Mouse (Mus musculus): ENCODE results near the gene Dnaic1.

Dnaic1 gene

GRCm38 (mm10) chr4:41569411-41569885, at the start of gene Dnaic1, which contains the start of gene Fam219a:
Gene Dnaic1, plus strand, starts transcription at chr4:41569775.
Gene Fam219a, minus strand, starts transcription at chr4:41569538.
- peak; percentile 96 for DNase-seq

- DNase-seq: no peak
Measured at GRCm38 (mm10) chr4:41520641-41521040, 48.9 kb upstream of the Dnaic1 start.

- DNase-seq: no peak
Measured at GRCm38 (mm10) chr4:41522136-41522535, 47.4 kb upstream of the Dnaic1 start.

DNA sequence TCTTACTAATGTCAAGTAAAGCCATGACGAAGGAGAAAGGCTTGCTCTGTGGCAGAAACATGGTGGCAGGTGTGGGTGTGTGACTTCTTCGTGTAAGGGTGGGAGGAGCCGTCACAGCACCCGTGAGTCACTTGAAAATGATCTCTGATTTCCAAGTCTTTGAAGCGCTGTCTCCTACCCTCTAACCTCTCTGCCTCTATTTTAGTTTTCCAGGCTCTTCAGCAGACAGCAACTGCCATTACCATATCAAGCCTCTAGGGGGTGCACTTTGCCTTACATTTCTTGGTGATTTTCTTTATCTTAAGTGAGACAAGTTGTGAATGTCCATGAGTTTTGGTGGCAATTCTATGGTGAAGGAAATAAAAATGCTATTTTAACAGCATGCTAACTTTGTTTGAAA, 46.8 kb upstream of the Dnaic1 start:
- peak; percentile 58 for DNase-seq

DNA sequence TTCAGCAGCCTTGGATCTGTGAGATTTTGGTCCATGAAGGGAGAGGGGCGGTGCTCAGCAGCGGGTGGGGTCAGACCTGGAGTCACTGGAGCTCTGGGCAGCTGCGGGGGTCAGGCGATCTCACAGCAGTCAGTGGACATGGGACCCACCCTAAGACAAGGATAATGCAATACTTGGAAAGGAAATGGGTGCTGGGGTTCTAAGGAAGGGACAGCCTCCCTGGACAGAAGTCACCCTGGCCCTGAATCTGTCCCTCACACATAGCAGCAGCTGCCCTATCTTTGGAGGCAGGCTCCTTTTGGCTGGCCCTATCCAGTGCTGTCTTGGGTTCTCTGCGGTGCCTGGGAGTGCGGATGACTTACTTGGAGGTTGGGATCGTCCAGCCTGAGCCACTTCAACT, 45.7 kb upstream of the Dnaic1 start:
- no peak for DNase-seq

DNA sequence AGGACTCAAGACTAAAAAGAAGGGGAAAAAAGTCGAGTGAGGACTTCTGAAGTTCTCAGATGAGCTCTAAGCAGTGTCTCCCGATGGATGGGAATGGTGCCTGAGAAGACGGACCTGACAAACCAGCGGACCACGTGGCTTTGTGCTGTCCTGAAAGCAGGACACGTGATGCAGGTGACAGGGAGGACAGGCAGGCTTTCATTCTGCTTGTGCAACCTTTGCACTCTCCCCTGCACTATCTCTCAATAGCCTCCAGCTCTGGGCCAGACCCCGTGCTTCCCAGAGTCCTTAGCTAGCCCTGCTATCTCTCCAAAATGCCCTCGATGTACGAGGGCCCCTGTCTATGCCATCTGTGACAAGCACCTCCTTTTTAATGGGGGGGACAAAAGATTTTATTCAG, 44.7 kb upstream of the Dnaic1 start:
- DNase-seq: no peak

DNA sequence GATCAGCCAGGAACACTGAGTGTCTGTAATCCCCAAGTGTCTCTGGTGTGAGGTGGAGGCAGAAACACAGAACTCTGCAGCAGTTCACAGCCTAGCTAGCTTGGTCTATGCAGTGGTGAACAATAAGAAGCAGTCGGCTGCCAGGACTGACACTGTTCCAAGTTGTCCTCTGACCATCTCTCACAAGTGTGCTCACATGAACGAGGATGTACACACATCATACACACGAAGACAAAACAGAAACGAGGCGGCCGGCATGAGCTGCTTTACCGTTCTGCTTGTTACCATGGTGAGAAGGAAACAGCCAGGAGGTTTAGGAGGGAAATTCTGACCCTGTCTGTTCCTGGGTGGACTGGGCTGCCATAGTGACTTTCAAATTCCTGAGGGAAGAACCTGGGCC, 43.0 kb upstream of the Dnaic1 start:
- no peak for DNase-seq

DNA sequence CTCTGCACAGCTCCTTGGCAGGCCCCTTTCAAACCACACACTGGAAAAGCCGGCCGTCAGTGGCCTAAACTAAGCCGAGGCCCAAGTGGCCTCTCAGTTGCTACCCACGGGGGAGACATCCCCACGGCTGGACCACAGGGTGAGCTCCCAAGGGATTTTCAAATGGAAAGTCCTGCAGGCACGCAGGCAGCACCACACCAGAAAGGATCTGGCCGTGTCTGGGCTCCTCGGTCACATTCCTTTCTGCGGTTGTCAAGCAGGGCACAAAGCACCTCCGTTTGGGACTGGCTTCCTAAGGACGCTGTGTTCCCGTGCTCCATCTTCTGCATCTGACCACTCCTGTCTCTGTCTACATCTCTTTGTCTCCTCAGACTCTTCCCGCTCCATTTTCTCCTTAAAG, 42.5 kb upstream of the Dnaic1 start:
- DNase-seq: no peak

DNA sequence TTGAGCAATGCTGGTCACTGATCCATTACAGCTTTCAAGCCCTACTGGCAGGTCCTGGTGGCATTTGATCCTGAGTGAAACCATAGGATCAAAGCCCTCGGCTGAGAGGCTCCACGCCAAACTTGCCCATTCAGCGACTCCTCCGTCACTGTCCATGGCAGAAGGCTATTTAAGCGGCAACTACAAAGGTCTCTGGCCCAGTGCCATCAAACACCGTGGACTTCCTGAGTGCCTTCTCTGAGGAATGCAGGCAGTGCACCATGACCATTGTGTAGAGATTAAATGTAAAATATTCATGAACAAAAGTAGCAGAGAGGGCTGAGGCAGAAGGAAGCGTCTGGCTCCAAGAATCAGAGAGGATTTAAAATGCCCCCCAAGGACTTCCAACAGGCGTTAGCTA, 41.6 kb upstream of the Dnaic1 start:
- DNase-seq: no peak

DNA sequence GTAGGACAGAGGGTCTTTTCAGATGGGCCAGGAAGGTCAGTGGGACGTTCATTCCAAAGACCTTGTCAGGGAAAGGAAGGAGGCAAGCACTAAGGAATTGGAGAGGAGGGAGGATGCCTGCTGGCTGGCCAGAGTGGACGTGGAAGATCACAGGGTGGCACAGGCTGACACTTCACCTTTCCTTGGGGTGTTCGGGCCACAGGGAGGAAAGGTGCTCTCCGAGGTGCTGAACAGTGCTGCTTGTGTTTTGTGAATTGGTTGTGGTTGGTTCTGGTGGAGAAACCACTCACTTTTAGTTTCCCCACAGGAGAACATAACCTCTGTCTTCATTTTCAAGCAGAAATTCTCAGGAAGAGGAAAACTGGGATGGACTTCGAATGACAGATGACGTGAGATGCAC, 37.2 kb upstream of the Dnaic1 start:
- no peak for DNase-seq

DNA sequence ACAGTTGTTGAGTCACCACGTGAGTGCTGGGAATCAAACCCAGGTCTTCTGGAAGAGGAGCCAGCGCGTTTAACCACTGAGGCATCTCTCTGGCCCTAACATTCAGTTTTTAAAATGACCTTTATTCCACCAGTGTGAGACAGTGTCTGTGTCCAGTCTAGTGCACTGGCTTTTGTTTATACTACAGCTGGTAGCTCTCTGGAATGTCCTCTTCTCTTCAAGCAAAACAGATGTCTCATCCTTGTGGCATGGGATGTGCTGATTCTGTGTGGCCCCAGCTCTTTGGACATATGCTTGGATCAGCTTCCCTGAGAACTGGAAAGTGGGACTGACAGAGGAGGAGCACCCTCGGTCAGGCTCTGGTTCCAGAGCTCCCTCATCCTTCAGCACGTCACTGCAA, 34.7 kb upstream of the Dnaic1 start:
- no peak for DNase-seq

DNA sequence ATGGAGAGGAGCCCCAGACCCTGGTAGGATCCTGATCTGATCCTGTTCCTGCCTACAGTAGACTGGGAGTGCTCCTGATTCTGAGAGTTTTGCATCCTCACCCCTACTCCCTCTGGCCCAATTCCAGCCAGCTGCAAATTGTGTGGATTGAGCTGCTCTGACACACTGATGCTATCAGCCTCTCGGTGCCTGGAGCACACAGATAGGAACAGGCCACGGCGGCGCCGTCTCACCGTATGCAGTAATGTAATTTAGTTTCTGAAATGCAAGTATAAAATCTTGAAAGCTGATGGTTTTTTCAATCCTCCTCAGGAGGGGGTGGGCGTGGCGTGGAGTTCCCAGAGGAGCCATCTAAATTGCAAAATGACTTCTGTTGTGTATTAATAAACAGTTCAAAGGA, 27.4 kb upstream of the Dnaic1 start:
- no peak for DNase-seq

GRCm38 (mm10) chr4:41545985-41546384, 23.6 kb upstream of the Dnaic1 start:
- DNase-seq: peak; percentile 37

DNA sequence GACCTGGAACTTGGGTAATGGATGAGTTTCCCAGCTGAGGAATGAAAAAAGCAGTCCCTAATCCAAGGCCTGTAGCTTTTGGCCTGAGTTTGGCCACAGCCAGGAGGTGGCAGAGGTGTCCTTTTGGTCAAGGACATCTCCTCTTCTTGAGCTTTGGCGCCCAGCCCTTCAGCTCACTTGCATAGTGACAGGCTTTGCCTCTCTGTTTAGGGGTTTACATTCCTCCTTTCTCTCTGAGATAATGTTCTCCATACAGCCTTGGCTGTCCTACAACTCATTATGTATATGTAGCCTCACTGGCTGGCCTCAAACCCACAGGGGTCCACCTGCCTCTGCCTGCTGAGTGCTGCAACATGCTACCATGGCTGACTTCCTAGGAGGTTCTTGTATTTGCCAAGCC, 22.5 kb upstream of the Dnaic1 start:
- DNase-seq: no peak

DNA sequence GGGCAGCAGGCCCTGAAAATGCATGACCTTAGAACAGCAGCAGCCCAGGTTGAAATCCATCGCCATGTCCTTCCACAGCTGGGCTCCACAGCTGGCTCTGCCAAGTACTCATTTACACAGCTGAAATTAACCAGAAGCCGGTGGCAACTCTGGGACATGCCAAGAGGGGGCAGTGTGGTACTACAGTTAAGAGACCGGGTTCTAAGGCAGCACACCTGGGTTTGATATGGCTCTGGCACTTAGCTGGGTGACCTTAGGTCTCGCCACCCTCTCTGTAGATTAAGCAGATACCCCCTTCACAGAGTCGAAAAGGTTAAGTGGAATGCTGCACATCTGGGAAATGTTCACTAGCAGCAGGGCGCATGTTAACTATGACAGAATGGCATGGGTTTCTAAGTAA, 17.0 kb upstream of the Dnaic1 start:
- peak; percentile 67 for DNase-seq

- DNase-seq: no peak
Measured at GRCm38 (mm10) chr4:41553116-41553515, 16.5 kb upstream of the Dnaic1 start.

DNA sequence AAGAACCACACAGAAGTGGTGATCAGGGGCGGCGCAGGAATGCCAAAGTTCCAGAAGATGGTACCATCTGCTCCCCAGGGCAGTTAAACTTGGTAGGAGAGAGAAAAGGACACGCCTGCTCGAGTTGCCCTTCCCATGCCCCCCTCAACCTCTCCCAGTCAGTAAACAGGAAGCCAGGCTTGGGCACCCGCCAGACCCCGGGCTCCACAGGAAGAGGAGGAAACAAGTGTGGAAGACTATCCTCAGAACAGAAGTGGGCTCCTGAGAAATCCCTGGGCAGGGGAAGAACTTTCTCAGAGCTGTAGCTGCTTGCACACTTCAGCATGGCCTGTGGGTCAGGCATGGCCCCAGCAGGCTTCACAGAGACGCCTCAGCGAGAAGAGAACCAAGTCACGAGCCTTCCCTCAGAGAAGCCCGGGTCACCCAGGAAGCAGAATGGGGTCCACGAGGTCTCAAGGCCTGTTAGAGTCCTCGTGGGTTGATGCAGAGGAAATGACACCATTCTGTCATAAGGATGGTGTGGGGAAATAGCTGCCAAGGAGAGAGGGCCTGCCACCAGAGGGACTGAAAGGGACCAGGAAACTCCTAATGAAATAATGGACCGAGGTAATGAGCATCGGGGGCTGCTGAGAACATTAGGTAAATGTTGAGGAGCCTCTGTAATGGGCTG, 14.4 kb upstream of the Dnaic1 start:
- DNase-seq: no peak

DNA sequence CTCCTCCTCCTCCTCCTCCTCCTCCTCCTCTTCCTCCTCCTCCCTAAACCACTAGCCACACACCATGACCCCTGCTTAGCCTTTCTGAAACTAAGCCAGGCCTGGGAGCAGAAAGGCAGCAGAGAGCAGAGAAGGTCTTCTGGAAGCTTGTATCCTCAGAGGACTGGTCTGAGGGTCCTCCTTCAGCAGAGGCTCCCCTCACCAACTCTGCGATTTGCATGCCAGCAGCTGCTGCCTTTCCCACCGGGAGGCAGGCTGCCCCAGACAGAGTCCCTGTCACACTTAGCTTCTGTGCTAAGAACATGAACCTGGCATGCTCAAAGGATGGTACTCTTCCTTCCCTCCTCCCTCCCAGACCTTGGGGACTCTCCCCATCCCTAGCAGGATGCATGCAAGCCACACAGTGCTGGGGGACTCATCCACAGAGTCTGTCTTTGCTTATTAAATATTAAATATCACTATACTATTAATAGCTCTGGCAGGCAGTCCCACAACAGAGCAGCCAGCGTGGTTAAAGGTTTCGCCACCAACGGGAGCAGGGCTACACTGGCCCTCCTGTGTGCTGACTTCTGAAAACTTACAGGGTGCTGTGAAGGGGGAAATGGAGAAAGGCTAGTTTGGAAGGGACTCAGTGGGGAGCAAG, 13.1 kb upstream of the Dnaic1 start:
- DNase-seq: no peak

DNA sequence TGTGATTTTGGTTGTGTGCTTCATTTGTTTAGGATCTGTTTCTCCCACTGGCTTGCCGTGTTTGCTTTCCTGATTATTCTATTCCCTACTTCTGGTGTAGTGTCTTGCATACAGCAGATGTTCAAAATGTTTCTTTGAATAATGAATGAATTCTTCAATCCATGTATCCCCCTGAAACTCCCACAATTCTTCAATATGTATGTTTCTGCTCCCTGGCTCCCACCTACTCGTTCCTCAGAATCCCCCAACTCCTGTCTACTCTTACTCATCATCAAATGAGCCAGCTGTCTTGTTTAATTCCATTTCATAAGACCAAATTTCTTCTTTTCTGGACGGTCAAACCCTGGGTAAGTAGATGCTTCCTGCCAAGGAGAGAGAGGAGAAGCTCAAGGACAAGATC, 12.5 kb upstream of the Dnaic1 start:
- DNase-seq: no peak

- DNase-seq: no peak
Measured at GRCm38 (mm10) chr4:41563297-41563696, 6.3 kb upstream of the Dnaic1 start.

DNA sequence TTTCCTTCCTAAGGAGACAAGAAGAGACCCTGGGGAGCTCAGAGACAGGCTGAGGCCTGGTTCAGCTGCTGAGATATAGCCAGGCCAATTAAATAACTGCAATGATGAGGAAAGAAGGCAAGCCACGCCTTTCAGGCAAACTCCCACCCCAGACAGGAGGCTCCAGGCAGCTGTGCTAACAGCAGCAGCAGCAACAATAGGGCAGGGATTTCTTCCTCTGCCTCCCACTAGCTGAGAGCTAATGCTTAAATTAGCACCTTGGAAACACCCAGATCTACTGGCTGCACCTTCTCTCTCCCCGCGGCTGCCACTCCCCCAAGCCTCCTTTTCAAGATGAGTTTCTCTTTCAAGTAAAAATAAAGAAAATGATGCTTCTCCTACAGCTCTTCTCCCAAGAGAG, 3.5 kb upstream of the Dnaic1 start:
- DNase-seq: no peak

- DNase-seq: peak; percentile 52
Measured at GRCm38 (mm10) chr4:41568239-41568638, 1.3 kb upstream of the Dnaic1 start.

- DNase-seq: peak; percentile 74
Measured at GRCm38 (mm10) chr4:41568682-41569410, 729 bp upstream of the Dnaic1 start.

GRCm38 (mm10) chr4:41571490-41571889, 1.9 kb downstream of the Dnaic1 start:
- DNase-seq: no peak

All from right cerebral cortex, postnatal 4 days (tissue).